Mouse (Mus musculus): Measurements from ENCODE around the gene Adam10. TPM values are rescaled to one million over a fixed set of nuclear protein-coding genes. Genes with fewer than 3 reads are reported as not detected.

Gene Adam10
- polyA plus RNA-seq, 1 experiment from 2014 or later = 70.2 TPM

GRCm38 (mm10) chr9:70807714-70808113 is 128.9 kb downstream of the Adam10 start:
- H3K4me1 ChIP-seq (ENCODE audit: control insufficient read depth, insufficient read depth, low read length) = peaks cover 12% of the 10 kb centered on the region
- no peaks in the 10 kb centered on the region for H3K27me3 ChIP-seq (ENCODE audit: control insufficient read depth, insufficient read depth, low read length)
- no peaks in the 10 kb centered on the region for H3K9me3 ChIP-seq (replicated peaks; ENCODE audit: control insufficient read depth, low read length)
- ATAC-seq (replicated peaks; ENCODE audit: insufficient number of reproducible peaks, low FRiP score, low TSS enrichment) = no peak
- 68% methylated on average over 11 of the region's 11 CpGs for WGBS (ENCODE audit: insufficient replicate concordance)
- no peak overlapping the region for H3K9ac ChIP-seq (ENCODE audit: low read depth, low read length)
- H3K27ac ChIP-seq (ENCODE audit: low read depth, low read length) = no peak overlapping the region
- no peak overlapping the region for H3K4me3 ChIP-seq (ENCODE audit: low read depth, low read length)
- H3K4me2 ChIP-seq = no peak overlapping the region
- H3K36me3 ChIP-seq (ENCODE audit: control insufficient read depth, insufficient read depth, low read length) = no peaks in the 10 kb centered on the region

- H3K9ac ChIP-seq (ENCODE audit: low read depth, low read length) = no peak overlapping the region
- H3K4me1 ChIP-seq (ENCODE audit: control insufficient read depth, insufficient read depth, low read length) = peaks cover 19% of the 10 kb centered on the region
- H3K36me3 ChIP-seq (ENCODE audit: control insufficient read depth, insufficient read depth, low read length) = no peaks in the 10 kb centered on the region
- no peaks in the 10 kb centered on the region for H3K9me3 ChIP-seq (replicated peaks; ENCODE audit: control insufficient read depth, low read length)
- no peaks in the 10 kb centered on the region for H3K27me3 ChIP-seq (ENCODE audit: control insufficient read depth, insufficient read depth, low read length)
- H3K4me3 ChIP-seq (ENCODE audit: low read depth, low read length) = no peak overlapping the region
- 88% methylated on average over 12 of the region's 12 CpGs for WGBS (ENCODE audit: insufficient replicate concordance)
- no peak overlapping the region for H3K4me2 ChIP-seq
- no peak overlapping the region for H3K27ac ChIP-seq (ENCODE audit: low read depth, low read length)
- no peak for ATAC-seq (replicated peaks; ENCODE audit: insufficient number of reproducible peaks, low FRiP score, low TSS enrichment)
Measured at GRCm38 (mm10) chr9:70812551-70812950, 133.8 kb downstream of the Adam10 start.

- Histone ChIP-seq H3K27ac (ENCODE audit: low read depth, low read length) (no peak overlapping the region), H3K4me2 (no peak overlapping the region), H3K4me1 (ENCODE audit: control insufficient read depth, insufficient read depth, low read length) (peaks cover 9% of the 10 kb centered on the region), H3K4me3 (ENCODE audit: low read depth, low read length) (no peak overlapping the region), H3K36me3 (ENCODE audit: control insufficient read depth, insufficient read depth, low read length) (no peaks in the 10 kb centered on the region), H3K27me3 (ENCODE audit: control insufficient read depth, insufficient read depth, low read length) (no peaks in the 10 kb centered on the region), H3K9ac (ENCODE audit: low read depth, low read length) (no peak overlapping the region), H3K9me3 (replicated peaks; ENCODE audit: control insufficient read depth, low read length) (no peaks in the 10 kb centered on the region)
- WGBS (ENCODE audit: insufficient replicate concordance) = 73% methylated on average over 14 of the region's 14 CpGs
- ATAC-seq (replicated peaks; ENCODE audit: insufficient number of reproducible peaks, low FRiP score, low TSS enrichment) = no peak
Measured at GRCm38 (mm10) chr9:70816701-70817305, 138.0 kb downstream of the Adam10 start.

- Histone ChIP-seq H3K9me3 (replicated peaks; ENCODE audit: control insufficient read depth, low read length) (no peaks in the 10 kb centered on the region), H3K27me3 (ENCODE audit: control insufficient read depth, insufficient read depth, low read length) (no peaks in the 10 kb centered on the region), H3K27ac (ENCODE audit: low read depth, low read length) (no peak overlapping the region), H3K4me2 (no peak overlapping the region), H3K4me3 (ENCODE audit: low read depth, low read length) (no peak overlapping the region), H3K9ac (ENCODE audit: low read depth, low read length) (no peak overlapping the region), H3K4me1 (ENCODE audit: control insufficient read depth, insufficient read depth, low read length) (peaks cover 9% of the 10 kb centered on the region), H3K36me3 (ENCODE audit: control insufficient read depth, insufficient read depth, low read length) (no peaks in the 10 kb centered on the region)
- no peak for ATAC-seq (replicated peaks; ENCODE audit: insufficient number of reproducible peaks, low FRiP score, low TSS enrichment)
- 70% methylated on average over 1 of the region's 1 CpGs for WGBS (ENCODE audit: insufficient replicate concordance)
Measured at GRCm38 (mm10) chr9:70817396-70817795, 138.6 kb downstream of the Adam10 start.

- peaks cover 7% of the 10 kb centered on the region for H3K4me1 ChIP-seq (ENCODE audit: control insufficient read depth, insufficient read depth, low read length)
- ATAC-seq (replicated peaks; ENCODE audit: insufficient number of reproducible peaks, low FRiP score, low TSS enrichment) = no peak
- 83% methylated on average over 14 of the region's 14 CpGs for WGBS (ENCODE audit: insufficient replicate concordance)
- no peak overlapping the region for H3K4me3 ChIP-seq (ENCODE audit: low read depth, low read length)
- no peaks in the 10 kb centered on the region for H3K36me3 ChIP-seq (ENCODE audit: control insufficient read depth, insufficient read depth, low read length)
- H3K27ac ChIP-seq (ENCODE audit: low read depth, low read length) = no peak overlapping the region
- no peaks in the 10 kb centered on the region for H3K27me3 ChIP-seq (ENCODE audit: control insufficient read depth, insufficient read depth, low read length)
- no peaks in the 10 kb centered on the region for H3K9me3 ChIP-seq (replicated peaks; ENCODE audit: control insufficient read depth, low read length)
- H3K4me2 ChIP-seq = no peak overlapping the region
- no peak overlapping the region for H3K9ac ChIP-seq (ENCODE audit: low read depth, low read length)
Measured at GRCm38 (mm10) chr9:70818739-70819138, 139.9 kb downstream of the Adam10 start.

DNA sequence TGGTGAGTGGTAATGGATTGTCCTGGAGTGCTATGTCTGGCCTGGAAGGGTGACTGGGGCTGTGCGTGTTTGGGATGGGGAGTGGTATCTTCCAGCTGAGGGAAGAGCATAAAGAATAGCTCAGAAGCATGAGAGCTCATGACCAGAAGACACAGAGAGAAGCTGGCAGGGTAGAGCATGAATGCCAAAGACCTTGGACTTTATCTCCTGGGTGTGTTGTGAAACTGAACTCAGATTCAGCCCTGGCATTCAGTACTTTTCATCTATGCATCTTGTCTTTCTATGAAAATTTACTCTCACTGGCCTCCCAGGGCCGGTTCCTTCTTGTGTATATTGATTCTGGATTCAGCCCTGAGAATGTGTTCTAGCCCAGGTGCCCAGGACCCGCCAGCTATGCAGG is 145.3 kb downstream of the Adam10 start:
- H3K4me3 ChIP-seq (ENCODE audit: low read depth, low read length) = no peak overlapping the region
- H3K9ac ChIP-seq (ENCODE audit: low read depth, low read length) = no peak overlapping the region
- ATAC-seq (replicated peaks; ENCODE audit: insufficient number of reproducible peaks, low FRiP score, low TSS enrichment) = no peak
- H3K36me3 ChIP-seq (ENCODE audit: control insufficient read depth, insufficient read depth, low read length) = no peaks in the 10 kb centered on the region
- 82% methylated on average over 3 of the region's 3 CpGs for WGBS (ENCODE audit: insufficient replicate concordance)
- H3K4me1 ChIP-seq (ENCODE audit: control insufficient read depth, insufficient read depth, low read length) = no peaks in the 10 kb centered on the region
- no peak overlapping the region for H3K4me2 ChIP-seq
- H3K27me3 ChIP-seq (ENCODE audit: control insufficient read depth, insufficient read depth, low read length) = no peaks in the 10 kb centered on the region
- no peaks in the 10 kb centered on the region for H3K9me3 ChIP-seq (replicated peaks; ENCODE audit: control insufficient read depth, low read length)
- H3K27ac ChIP-seq (ENCODE audit: low read depth, low read length) = no peak overlapping the region

GRCm38 (mm10) chr9:70827911-70828310 is 149.1 kb downstream of the Adam10 start:
- Histone ChIP-seq H3K27ac (ENCODE audit: low read depth, low read length) (no peak overlapping the region), H3K9me3 (replicated peaks; ENCODE audit: control insufficient read depth, low read length) (no peaks in the 10 kb centered on the region), H3K4me3 (ENCODE audit: low read depth, low read length) (no peak overlapping the region), H3K4me1 (ENCODE audit: control insufficient read depth, insufficient read depth, low read length) (no peaks in the 10 kb centered on the region), H3K27me3 (ENCODE audit: control insufficient read depth, insufficient read depth, low read length) (no peaks in the 10 kb centered on the region), H3K4me2 (no peak overlapping the region), H3K9ac (ENCODE audit: low read depth, low read length) (no peak overlapping the region), H3K36me3 (ENCODE audit: control insufficient read depth, insufficient read depth, low read length) (no peaks in the 10 kb centered on the region)
- no peak for ATAC-seq (replicated peaks; ENCODE audit: insufficient number of reproducible peaks, low FRiP score, low TSS enrichment)
- 87% methylated on average over 6 of the region's 6 CpGs for WGBS (ENCODE audit: insufficient replicate concordance)

Small RNA genes within 50 kb of the gene (microRNA-seq; reads per million reads assigned to microRNA genes)
- not detected for gene Gm25149 (ENCODE audit: borderline number of aligned reads)

Other genes starting within 250 kb of the Adam10 start
- gene Rnf111, start 175.3 kb upstream of the Adam10 start, polyA plus RNA-seq (2014; fragmentation: Nextera tagmentation; extraction: Ambion mirVana) = 25.2 and 26.0 TPM in 2 replicates
- 40.6 and 48.3 TPM in 2 replicates for gene Sltm, start 136.2 kb upstream of the Adam10 start, polyA plus RNA-seq (2014; fragmentation: Nextera tagmentation; extraction: Ambion mirVana)
- gene Gm10642, start 22.7 kb upstream of the Adam10 start, polyA plus RNA-seq (2014; fragmentation: Nextera tagmentation; extraction: Ambion mirVana) = not detected in 2 replicates
- gene Mindy2, start 21.8 kb upstream of the Adam10 start, polyA plus RNA-seq (2014; fragmentation: Nextera tagmentation; extraction: Ambion mirVana) = 9.0 and 9.7 TPM in 2 replicates